Mouse (Mus musculus): ENCODE results near the gene Aplp2.

DNA sequence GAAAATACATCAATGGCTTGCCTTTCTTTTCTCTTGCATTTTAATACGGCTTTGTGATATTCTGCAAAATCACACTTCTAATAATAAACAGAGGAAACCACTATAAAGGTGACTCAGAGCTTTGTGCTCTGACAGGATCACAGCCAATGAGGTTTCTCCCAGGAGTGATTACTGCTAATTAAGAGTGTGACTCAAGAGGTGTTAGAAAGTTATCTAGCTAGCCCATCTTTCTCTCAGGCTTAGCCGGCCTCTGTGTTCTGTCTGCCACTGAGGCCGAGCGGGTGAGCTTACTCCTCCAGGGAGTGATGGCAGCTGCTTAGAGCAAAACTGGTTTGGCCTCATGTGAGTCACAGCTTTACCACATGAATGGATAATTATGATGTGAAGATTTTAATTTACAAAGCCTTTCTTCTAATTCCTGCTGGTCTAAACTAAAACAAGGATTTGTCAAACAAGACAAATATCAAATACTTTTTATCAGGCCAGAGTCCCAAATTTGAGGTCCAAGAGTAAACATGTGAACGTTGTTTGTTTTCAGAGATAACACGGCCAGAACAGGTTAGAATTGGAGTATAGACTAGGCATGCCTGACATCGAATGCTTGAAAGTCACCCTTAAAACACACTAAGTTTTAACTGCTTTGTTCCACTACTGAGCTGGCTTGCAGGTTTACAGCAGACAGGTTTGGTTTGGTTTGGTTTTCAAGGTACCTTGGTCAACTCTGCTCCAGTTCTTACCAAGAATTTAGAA, 6.2 kb upstream of the Aplp2 start:
- TF ChIP-seq GATA1 (IDR thresholded peaks at IDR 0.05; ENCODE audit: borderline replicate concordance, low read length) (no peak), CTCF (IDR thresholded peaks at IDR 0.05; ENCODE audit: low read depth, low read length) (no peak), POLR2AphosphoS5 (IDR thresholded peaks at IDR 0.05; ENCODE audit: insufficient replicate concordance, low read depth, low read length) (no peak), TAL1 (conservative IDR thresholded peaks at IDR 0.05; ENCODE audit: low read depth, low read length) (no peak), GATA2 (IDR thresholded peaks at IDR 0.05; ENCODE audit: borderline replicate concordance, low read depth, low read length) (no peak)
